Mouse (Mus musculus) MEL (cell line): Measurements from ENCODE around the gene Nedd8.

ENCODE experiments used
- CTCF ChIP-seq, 3 experiments: IDR thresholded peaks in 2 of 3; conservative IDR thresholded peaks in 1 of 3; 2 replicates each; pipeline ENCODE4 v1.5.1; 2011 to 2012; ENCODE audit warnings: low read length in 3 of 3, low read depth in 2 of 3, mild to moderate bottlenecking in 2 of 3, improper control_type of control experiment in 1 of 3, inconsistent platforms in 1 of 3, mixed read lengths in 1 of 3, moderate library complexity in 1 of 3; ENCODE audit not compliant: control insufficient read depth in 1 of 3, insufficient read depth in 1 of 3, poor library complexity in 1 of 3, severe bottlenecking in 1 of 3
- ELF1 ChIP-seq: IDR thresholded peaks from 2 replicates; pipeline ENCODE4 v1.6.1; 2014; ENCODE audit warnings: low read depth, mild to moderate bottlenecking, inconsistent platforms, low read length, improper control_type of control experiment, moderate library complexity
- EP300 ChIP-seq, 2 experiments: IDR thresholded peaks; 2 replicates each; pipeline ENCODE4 v1.6.1; 2011; ENCODE audit warnings: improper control_type of control experiment in 2 of 2, low read length in 2 of 2, low read depth in 1 of 2, mild to moderate bottlenecking in 1 of 2
- HCFC1 ChIP-seq: IDR thresholded peaks from 2 replicates; pipeline ENCODE4 v1.6.1; 2012; ENCODE audit warnings: low read depth, mild to moderate bottlenecking, inconsistent platforms, low read length, improper control_type of control experiment, moderate library complexity
- NRF1 ChIP-seq: IDR thresholded peaks from 2 replicates; pipeline ENCODE4 v1.6.1; 2014; ENCODE audit warnings: low read depth, mild to moderate bottlenecking, inconsistent platforms, low read length, improper control_type of control experiment, moderate library complexity; ENCODE audit not compliant: poor library complexity, insufficient read depth, severe bottlenecking
- POLR2A ChIP-seq, 2 experiments: IDR thresholded peaks; 2 replicates each; pipeline ENCODE4 v1.6.1; 2011 to 2012; ENCODE audit warnings: low read length in 2 of 2, mild to moderate bottlenecking in 2 of 2, control low read depth in 1 of 2, improper control_type of control experiment in 1 of 2, low read depth in 1 of 2, moderate library complexity in 1 of 2; ENCODE audit not compliant: control insufficient read depth in 1 of 2, insufficient read depth in 1 of 2, poor library complexity in 1 of 2
- POLR2AphosphoS2 ChIP-seq: IDR thresholded peaks from 2 replicates; pipeline ENCODE4 v1.6.1; 2011; ENCODE audit warnings: low read length, improper control_type of control experiment

GRCm38 (mm10) chr14:55659960-55660573 lies 11.9 kb downstream of the Nedd8 start, which contains the start of gene Mdp1:
- TF ChIP-seq ELF1 (no peak), POLR2AphosphoS2 (no peak; the same call in 1 of the 2 replicates), POLR2A (IDR thresholded peaks at IDR 0.05; ENCODE audit: control insufficient read depth in 1 of 2, insufficient read depth in 1 of 2, low read depth in 1 of 2, low read length in 2 of 2, poor library complexity in 1 of 2) (peak; percentile 26 to 64; a peak in 2 of 4 replicates), EP300 (IDR thresholded peaks at IDR 0.05; ENCODE audit: low read depth in 1 of 2, low read length in 2 of 2) (peak in 1 of 2 experiments; percentile 24; a peak in 1 of 4 replicates), HCFC1 (peak; percentile 82), NRF1 (no peak), CTCF (IDR thresholded peaks at IDR 0.05 in 2 of 3, conservative IDR thresholded peaks at IDR 0.05 in 1 of 3; ENCODE audit: control insufficient read depth in 1 of 3, insufficient read depth in 1 of 3, low read depth in 2 of 3, low read length in 3 of 3, poor library complexity in 1 of 3, severe bottlenecking in 1 of 3) (peak in 2 of 3 experiments; percentile 65; a peak in 4 of 6 replicates)
